Mouse (Mus musculus): Measurements from ENCODE around the gene Eml3. TPM values are rescaled to one million over a fixed set of nuclear protein-coding genes. Genes with fewer than 3 reads are reported as not detected.
A peak's percentile ranks its signal among the peaks of the same experiment; 100 is the strongest.

The Eml3 gene
- polyA plus RNA-seq, 1 experiment from 2014 or later = 16.8 TPM

- Histone ChIP-seq H3K4me3 (ENCODE audit: low read depth, low read length) (peak overlapping the region; percentile 85), H3K27ac (ENCODE audit: low read length) (peak overlapping the region; percentile 97), H3K4me2 (replicated peaks; ENCODE audit: low read depth, low read length) (peak overlapping the region; percentile 68), H3K9me3 (ENCODE audit: control insufficient read depth, low read depth, low read length) (no peaks in the 10 kb centered on the region), H3K4me1 (ENCODE audit: control insufficient read depth, insufficient read depth, low read length) (peaks cover 58% of the 10 kb centered on the region), H3K9ac (replicated peaks; ENCODE audit: low read depth, low read length) (peak overlapping the region; percentile 81), H3K27me3 (ENCODE audit: control insufficient read depth, insufficient read depth, low read length) (no peaks in the 10 kb centered on the region), H3K36me3 (ENCODE audit: control insufficient read depth, insufficient read depth, low read length) (no peaks in the 10 kb centered on the region)
- peak; percentile 74 for ATAC-seq (ENCODE audit: insufficient number of reproducible peaks, insufficient read depth, low FRiP score, low read depth)
- under 1% methylated on average over 50 of the region's 53 CpGs for WGBS
Observed at GRCm38 (mm10) chr19:8989567-8990431, 60.4 kb downstream of the Eml3 start.

- WGBS = 10% methylated on average over 15 of the region's 15 CpGs
- Histone ChIP-seq H3K9ac (replicated peaks; ENCODE audit: low read depth, low read length) (peak overlapping the region; percentile 81), H3K27ac (ENCODE audit: low read length) (peak overlapping the region; percentile 97), H3K9me3 (ENCODE audit: control insufficient read depth, low read depth, low read length) (no peaks in the 10 kb centered on the region), H3K27me3 (ENCODE audit: control insufficient read depth, insufficient read depth, low read length) (no peaks in the 10 kb centered on the region), H3K4me2 (replicated peaks; ENCODE audit: low read depth, low read length) (peak overlapping the region; percentile 68), H3K4me1 (ENCODE audit: control insufficient read depth, insufficient read depth, low read length) (peaks cover 59% of the 10 kb centered on the region), H3K4me3 (ENCODE audit: low read depth, low read length) (peak overlapping the region; percentile 85), H3K36me3 (ENCODE audit: control insufficient read depth, insufficient read depth, low read length) (no peaks in the 10 kb centered on the region)
- peak; percentile 62 for ATAC-seq (ENCODE audit: insufficient number of reproducible peaks, insufficient read depth, low FRiP score, low read depth)
Observed at GRCm38 (mm10) chr19:8990432-8991102, 61.2 kb downstream of the Eml3 start.

Small RNA genes lying within 50 kb of the gene (microRNA-seq; reads per million reads assigned to microRNA genes)
- not detected for gene Mir5136

Other genes starting within 250 kb of the Eml3 start
- gene Slc3a2, start 206.2 kb upstream of the Eml3 start, polyA plus RNA-seq (2014; fragmentation: Nextera tagmentation; extraction: Ambion mirVana) = 80.8 and 91.1 TPM in 2 replicates
- 79.4 and 85.6 TPM in 2 replicates for gene Wdr74, start 193.7 kb upstream of the Eml3 start, polyA plus RNA-seq (2014; fragmentation: Nextera tagmentation; extraction: Ambion mirVana)
- 1.0 and 1.9 TPM in 2 replicates for gene 1700092M07Rik, start 188.8 kb upstream of the Eml3 start, polyA plus RNA-seq (2014; fragmentation: Nextera tagmentation; extraction: Ambion mirVana)
- gene Stx5a, start 188.1 kb upstream of the Eml3 start, polyA plus RNA-seq (2014; fragmentation: Nextera tagmentation; extraction: Ambion mirVana) = 141 and 143 TPM in 2 replicates
- gene Nxf1, start 172.5 kb upstream of the Eml3 start, polyA plus RNA-seq (2014; fragmentation: Nextera tagmentation; extraction: Ambion mirVana) = 168 and 178 TPM in 2 replicates
- 178 and 194 TPM in 2 replicates for gene Tmem223, start 158.6 kb upstream of the Eml3 start, polyA plus RNA-seq (2014; fragmentation: Nextera tagmentation; extraction: Ambion mirVana)
- gene Tmem179b, start 155.1 kb upstream of the Eml3 start, polyA plus RNA-seq (2014; fragmentation: Nextera tagmentation; extraction: Ambion mirVana) = 85.4 and 94.0 TPM in 2 replicates
- gene Taf6l, start 143.1 kb upstream of the Eml3 start, polyA plus RNA-seq (2014; fragmentation: Nextera tagmentation; extraction: Ambion mirVana) = 17.1 and 17.5 TPM in 2 replicates
- 140 and 151 TPM in 2 replicates for gene Polr2g, start 131.0 kb upstream of the Eml3 start, polyA plus RNA-seq (2014; fragmentation: Nextera tagmentation; extraction: Ambion mirVana)
- gene Zbtb3, start 127.0 kb upstream of the Eml3 start, polyA plus RNA-seq (2014; fragmentation: Nextera tagmentation; extraction: Ambion mirVana) = 4.7 and 5.2 TPM in 2 replicates
- 47.5 and 51.7 TPM in 2 replicates for gene Ttc9c, start 110.2 kb upstream of the Eml3 start, polyA plus RNA-seq (2014; fragmentation: Nextera tagmentation; extraction: Ambion mirVana)
- gene Hnrnpul2, start 109.5 kb upstream of the Eml3 start, polyA plus RNA-seq (2014; fragmentation: Nextera tagmentation; extraction: Ambion mirVana) = 10.0 and 10.1 TPM in 2 replicates
- gene AC129217.1, start 99.8 kb upstream of the Eml3 start, polyA plus RNA-seq (2014; fragmentation: Nextera tagmentation; extraction: Ambion mirVana) = not detected in 2 replicates
- gene Bscl2, start 92.1 kb upstream of the Eml3 start, polyA plus RNA-seq (2014; fragmentation: Nextera tagmentation; extraction: Ambion mirVana) = 42.5 and 43.0 TPM in 2 replicates
- gene Gng3, start 90.4 kb upstream of the Eml3 start, polyA plus RNA-seq (2014; fragmentation: Nextera tagmentation; extraction: Ambion mirVana) = 13.9 and 17.8 TPM in 2 replicates
- gene Lrrn4cl, start 78.8 kb upstream of the Eml3 start, polyA plus RNA-seq (2014; fragmentation: Nextera tagmentation; extraction: Ambion mirVana) = 1.2 and 1.6 TPM in 2 replicates
- 154 and 162 TPM in 2 replicates for gene Ubxn1, start 58.1 kb upstream of the Eml3 start, polyA plus RNA-seq (2014; fragmentation: Nextera tagmentation; extraction: Ambion mirVana)
- gene Uqcc3, start 48.6 kb upstream of the Eml3 start, polyA plus RNA-seq (2014; fragmentation: Nextera tagmentation; extraction: Ambion mirVana) = 63.9 and 67.6 TPM in 2 replicates
- 58.5 and 82.3 TPM in 2 replicates for gene Lbhd1, start 45.8 kb upstream of the Eml3 start, polyA plus RNA-seq (2014; fragmentation: Nextera tagmentation; extraction: Ambion mirVana)
- not detected in 2 replicates for gene Gm49403, start 45.6 kb upstream of the Eml3 start, polyA plus RNA-seq (2014; fragmentation: Nextera tagmentation; extraction: Ambion mirVana)
- 71.0 and 82.4 TPM in 2 replicates for gene 1810009A15Rik, start 40.7 kb upstream of the Eml3 start, polyA plus RNA-seq (2014; fragmentation: Nextera tagmentation; extraction: Ambion mirVana)
- gene Gm49416, start 40.6 kb upstream of the Eml3 start, polyA plus RNA-seq (2014; fragmentation: Nextera tagmentation; extraction: Ambion mirVana) = not detected in 2 replicates
- gene Ints5, start 36.5 kb upstream of the Eml3 start, polyA plus RNA-seq (2014; fragmentation: Nextera tagmentation; extraction: Ambion mirVana) = 29.3 and 33.5 TPM in 2 replicates
- gene Ganab, start 31.5 kb upstream of the Eml3 start, polyA plus RNA-seq (2014; fragmentation: Nextera tagmentation; extraction: Ambion mirVana) = 82.0 and 90.3 TPM in 2 replicates
- gene B3gat3, start 9.2 kb upstream of the Eml3 start, polyA plus RNA-seq (2014; fragmentation: Nextera tagmentation; extraction: Ambion mirVana) = 35.7 and 37.5 TPM in 2 replicates
- gene Rom1, start 196 bp upstream of the Eml3 start, polyA plus RNA-seq (2014; fragmentation: Nextera tagmentation; extraction: Ambion mirVana) = 1.0 and 2.0 TPM in 2 replicates
- gene Mta2, start 12.3 kb downstream of the Eml3 start, polyA plus RNA-seq (2014; fragmentation: Nextera tagmentation; extraction: Ambion mirVana) = 41.5 and 45.3 TPM in 2 replicates
- 27.2 and 27.6 TPM in 2 replicates for gene Tut1, start 24.3 kb downstream of the Eml3 start, polyA plus RNA-seq (2014; fragmentation: Nextera tagmentation; extraction: Ambion mirVana)
- 469 and 470 TPM in 2 replicates for gene Eef1g, start 37.5 kb downstream of the Eml3 start, polyA plus RNA-seq (2014; fragmentation: Nextera tagmentation; extraction: Ambion mirVana)
- 33.4 and 40.6 TPM in 2 replicates for gene Ahnak, start 59.7 kb downstream of the Eml3 start, polyA plus RNA-seq (2014; fragmentation: Nextera tagmentation; extraction: Ambion mirVana)
- not detected in 2 replicates for gene Scgb1a1, start 158.4 kb downstream of the Eml3 start, polyA plus RNA-seq (2014; fragmentation: Nextera tagmentation; extraction: Ambion mirVana)
- gene Asrgl1, start 206.1 kb downstream of the Eml3 start, polyA plus RNA-seq (2014; fragmentation: Nextera tagmentation; extraction: Ambion mirVana) = 9.3 and 15.2 TPM in 2 replicates

All from stomach, embryonic 14.5 days (tissue).